Mouse (Mus musculus) kidney, adult 2 months (tissue): ENCODE results near the gene Recql.

Experiments
- CTCF ChIP-seq: fragments of 200-500 bp; conservative IDR thresholded peaks from 2 replicates; pipeline ENCODE4 v1.5.1; 2011; ENCODE audit warnings: low read depth, mild to moderate bottlenecking, control low read depth, low read length, moderate library complexity, mixed read lengths; ENCODE audit not compliant: insufficient read depth, insufficient read length
- POLR2A ChIP-seq: fragments of 200-500 bp; IDR thresholded peaks from one replicate; pipeline ENCODE4 v1.6.1; 2011; ENCODE audit warnings: low read depth, low read length, control low read depth

GRCm38 (mm10) chr6:142357106-142357505 is 29.8 kb downstream of the Recql start:
- TF ChIP-seq CTCF: no peak
- TF ChIP-seq POLR2A: no peak
